In genomic region chr1:165295489-165295888, GRCm38 (mm10) we compare ENCODE assay signal across 7 mouse cellular contexts.
"Had no signal": no experiment of that assay in that cellular context is flagged by ENCODE, and none has a peak within 500 bp of the region (broad histone marks: within the 10 kb centered on the region; RNA-seq: fewer than 3 reads in every experiment).

TSS of gene Gpr161 (plus strand) at chr1:165295789.

- DNase-seq: kidney, adult 9 months; kidney, postnatal 36 days; lung, adult 2 months; lung, postnatal 36 days; right cerebral cortex, adult 18-20 months; right cerebral cortex, postnatal 25 days; thymus, postnatal 36 days had no signal
